Comparison of ENCODE assay signal across 7 mouse cellular contexts in the genomic region with DNA sequence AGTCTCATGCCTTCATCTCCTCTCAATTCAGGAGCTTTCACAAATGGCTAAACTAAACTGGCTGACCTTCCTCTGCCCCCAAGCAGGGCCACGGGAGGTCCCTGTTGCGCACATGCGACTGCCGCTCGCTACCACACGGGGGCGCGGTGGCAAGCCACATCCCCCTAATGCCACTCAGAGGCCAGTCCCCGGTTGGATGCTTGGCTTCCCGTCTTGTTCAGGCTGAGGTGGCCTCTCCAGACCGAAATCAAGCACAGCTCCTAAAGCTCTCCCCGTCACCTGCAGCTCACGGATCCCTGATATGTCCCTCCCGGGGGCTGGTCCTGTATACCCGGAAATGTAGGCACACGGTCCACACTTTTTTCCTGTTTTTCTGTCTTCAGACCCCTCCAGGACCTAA. TPM values are rescaled to one million over a fixed set of nuclear protein-coding genes. Genes with fewer than 3 reads are reported as not detected.
DNase-seq lines count a peak whose midpoint lies in the region; ATAC-seq lines count a peak whose summit lies in the region.

No protein-coding gene starts in this region.

- DNase-seq in adrenal gland, postnatal 4 days (ENCODE audit: low spot score in 2 of 2): peak; percentile 68 to 81
- peak; percentile 88 for DNase-seq in embryonic facial prominence, embryonic 14.5 days (ENCODE audit: low spot score)
- DNase-seq in heart, embryonic 10.5 days (ENCODE audit: low spot score): peak; percentile 93
- DNase-seq in kidney, adult 9 months: peak; percentile 90
- peak; percentile 58 to 75 for DNase-seq in spleen, adult 18-20 months

- H3K9me3 ChIP-seq in embryonic facial prominence, embryonic 14.5 days (ENCODE audit: control insufficient read depth, low read length): no peaks in the 10 kb centered on the region
- no peaks in the 10 kb centered on the region for H3K9me3 ChIP-seq in heart, embryonic 10.5 days
- no peaks in the 10 kb centered on the region for H3K9me3 ChIP-seq in limb, embryonic 13.5 days
- H3K9me3 ChIP-seq in midbrain, embryonic 15.5 days: no peaks in the 10 kb centered on the region

- peak overlapping the region; percentile 72 for H3K4me3 ChIP-seq in embryonic facial prominence, embryonic 14.5 days (ENCODE audit: low read depth, low read length)
- H3K4me3 ChIP-seq in heart, embryonic 10.5 days: peak overlapping the region; percentile 77
- peak overlapping the region; percentile 72 for H3K4me3 ChIP-seq in limb, embryonic 13.5 days
- H3K4me3 ChIP-seq in midbrain, embryonic 15.5 days: peak overlapping the region; percentile 76

- H3K27ac ChIP-seq in embryonic facial prominence, embryonic 14.5 days (replicated peaks; ENCODE audit: low read depth, low read length): peak overlapping the region; percentile 9; the same call in 1 of the 2 replicates
- peak overlapping the region; percentile 56; the same call in 1 of the 2 replicates for H3K27ac ChIP-seq in heart, embryonic 10.5 days
- H3K27ac ChIP-seq in limb, embryonic 13.5 days: no peak overlapping the region
- H3K27ac ChIP-seq in midbrain, embryonic 15.5 days: peak overlapping the region; percentile 78

- H3K36me3 ChIP-seq in embryonic facial prominence, embryonic 14.5 days (ENCODE audit: control insufficient read depth, insufficient read depth, low read length): no peaks in the 10 kb centered on the region
- H3K36me3 ChIP-seq in heart, embryonic 10.5 days: no peaks in the 10 kb centered on the region
- no peaks in the 10 kb centered on the region for H3K36me3 ChIP-seq in limb, embryonic 13.5 days
- no peaks in the 10 kb centered on the region for H3K36me3 ChIP-seq in midbrain, embryonic 15.5 days (replicated peaks)

- H3K9ac ChIP-seq in embryonic facial prominence, embryonic 14.5 days (ENCODE audit: low read depth, low read length): peak overlapping the region; percentile 5; the same call in 1 of the 2 replicates
- H3K9ac ChIP-seq in limb, embryonic 13.5 days: peak overlapping the region; percentile 48; the same call in 1 of the 2 replicates
- H3K9ac ChIP-seq in midbrain, embryonic 15.5 days: 0 out of 2 replicates have a peak overlapping the region, but pooled peaks have one; percentile 13

- H3K4me1 ChIP-seq in embryonic facial prominence, embryonic 14.5 days (ENCODE audit: control insufficient read depth, insufficient read depth, low read length): peaks cover 13% of the 10 kb centered on the region
- peaks cover 32% of the 10 kb centered on the region for H3K4me1 ChIP-seq in heart, embryonic 10.5 days
- peaks cover 23% of the 10 kb centered on the region for H3K4me1 ChIP-seq in limb, embryonic 13.5 days
- H3K4me1 ChIP-seq in midbrain, embryonic 15.5 days: peaks cover 26% of the 10 kb centered on the region

- H3K4me2 ChIP-seq in embryonic facial prominence, embryonic 14.5 days (ENCODE audit: low read depth, low read length): peak overlapping the region; percentile 100
- peak overlapping the region; percentile 99 for H3K4me2 ChIP-seq in limb, embryonic 13.5 days (replicated peaks)
- H3K4me2 ChIP-seq in midbrain, embryonic 15.5 days: peak overlapping the region; percentile 99

- WGBS in embryonic facial prominence, embryonic 14.5 days: under 1% methylated on average over 16 of the region's 16 CpGs
- WGBS in heart, embryonic 10.5 days: under 1% methylated on average over 16 of the region's 16 CpGs
- under 1% methylated on average over 16 of the region's 16 CpGs for WGBS in limb, embryonic 13.5 days
- WGBS in midbrain, embryonic 15.5 days: 1% methylated on average over 16 of the region's 16 CpGs

- peaks cover 34% of the 10 kb centered on the region for H3K27me3 ChIP-seq in embryonic facial prominence, embryonic 14.5 days (replicated peaks; ENCODE audit: control insufficient read depth, insufficient read depth, low read length)
- H3K27me3 ChIP-seq in heart, embryonic 10.5 days (ENCODE audit: insufficient read depth, poor library complexity, severe bottlenecking): peaks cover 77% of the 10 kb centered on the region
- H3K27me3 ChIP-seq in limb, embryonic 13.5 days: peaks cover 60% of the 10 kb centered on the region
- H3K27me3 ChIP-seq in midbrain, embryonic 15.5 days (replicated peaks): 0 out of 2 replicates have a peak, but pooled peaks cover 2% of the 10 kb centered on the region

- ATAC-seq in embryonic facial prominence, embryonic 14.5 days (ENCODE audit: low read depth): peak; percentile 64
- 0 out of 2 replicates have a peak, but pooled peaks have one; percentile 18 for ATAC-seq in limb, embryonic 13.5 days (ENCODE audit: low FRiP score, low read depth)
- peak; percentile 16 for ATAC-seq in midbrain, embryonic 15.5 days (replicated peaks)

RNA-seq across cellular contexts. Expression of gene Cyp46a1, which starts 1.1 kb away (rescaled TPM):
- 1 to 10 TPM; 4.9 to 7.1 TPM for total RNA-seq in adrenal gland, postnatal 4 days (2021)
- polyA plus RNA-seq in embryonic facial prominence, embryonic 14.5 days (2014; fragmentation: Nextera tagmentation; extraction: Ambion mirVana): 5.8 and 8.5 TPM in 2 replicates
- polyA plus RNA-seq in heart, embryonic 10.5 days (2016; fragmentation: Nextera tagmentation; extraction: Ambion mirVana): 4.4 and 5.9 TPM in 2 replicates
- polyA plus RNA-seq in limb, embryonic 13.5 days (2015; fragmentation: Nextera tagmentation; extraction: Ambion mirVana): 7.2 and 8.8 TPM in 2 replicates
- polyA plus RNA-seq in midbrain, embryonic 15.5 days (2015; fragmentation: Nextera tagmentation; extraction: Ambion mirVana): 23.6 and 24.9 TPM in 2 replicates

RNA-seq across cellular contexts. Expression of gene Hhipl1, which starts 27.0 kb away (rescaled TPM):
- total RNA-seq in adrenal gland, postnatal 4 days (2021): 1 to 10 TPM; 1.1 to 1.3 TPM
- polyA plus RNA-seq in embryonic facial prominence, embryonic 14.5 days (2014; fragmentation: Nextera tagmentation; extraction: Ambion mirVana): 0.58 and 0.64 TPM in 2 replicates
- polyA plus RNA-seq in heart, embryonic 10.5 days (2016; fragmentation: Nextera tagmentation; extraction: Ambion mirVana): 0.28 and 0.64 TPM in 2 replicates
- 0.83 and 1.1 TPM in 2 replicates for polyA plus RNA-seq in limb, embryonic 13.5 days (2015; fragmentation: Nextera tagmentation; extraction: Ambion mirVana)
- polyA plus RNA-seq in midbrain, embryonic 15.5 days (2015; fragmentation: Nextera tagmentation; extraction: Ambion mirVana): 2.7 and 2.8 TPM in 2 replicates

RNA-seq across cellular contexts. Expression of gene Eml1, which starts 37.7 kb away (rescaled TPM):
- total RNA-seq in adrenal gland, postnatal 4 days (2021): 10 to 100 TPM; 33.6 to 34.6 TPM
- 62.3 and 62.8 TPM in 2 replicates for polyA plus RNA-seq in embryonic facial prominence, embryonic 14.5 days (2014; fragmentation: Nextera tagmentation; extraction: Ambion mirVana)
- 47.0 and 50.4 TPM in 2 replicates for polyA plus RNA-seq in heart, embryonic 10.5 days (2016; fragmentation: Nextera tagmentation; extraction: Ambion mirVana)
- 36.5 and 41.9 TPM in 2 replicates for polyA plus RNA-seq in limb, embryonic 13.5 days (2015; fragmentation: Nextera tagmentation; extraction: Ambion mirVana)
- polyA plus RNA-seq in midbrain, embryonic 15.5 days (2015; fragmentation: Nextera tagmentation; extraction: Ambion mirVana): 52.9 and 61.3 TPM in 2 replicates

RNA-seq across cellular contexts. Expression of gene Ccdc85c, which starts 57.8 kb away (rescaled TPM):
- 10 to 100 TPM; 29.6 to 29.9 TPM for total RNA-seq in adrenal gland, postnatal 4 days (2021)
- polyA plus RNA-seq in embryonic facial prominence, embryonic 14.5 days (2014; fragmentation: Nextera tagmentation; extraction: Ambion mirVana): 4.2 and 4.7 TPM in 2 replicates
- polyA plus RNA-seq in heart, embryonic 10.5 days (2016; fragmentation: Nextera tagmentation; extraction: Ambion mirVana): 5.7 and 6.7 TPM in 2 replicates
- polyA plus RNA-seq in limb, embryonic 13.5 days (2015; fragmentation: Nextera tagmentation; extraction: Ambion mirVana): 6.6 and 6.9 TPM in 2 replicates
- 15.3 and 15.8 TPM in 2 replicates for polyA plus RNA-seq in midbrain, embryonic 15.5 days (2015; fragmentation: Nextera tagmentation; extraction: Ambion mirVana)
